Mouse (Mus musculus): ENCODE data around the gene Prap1. TPM values are rescaled to one million over a fixed set of nuclear protein-coding genes. Genes with fewer than 3 reads are reported as not detected.

Prap1 gene
- polyA plus RNA-seq (2014; fragmentation: Illumina TruSeq; extraction: RNeasy Lipid Tissue Mini Kit (QIAGEN cat#74804); ENCODE audit: low read depth, low replicate concordance) = not detected

DNA sequence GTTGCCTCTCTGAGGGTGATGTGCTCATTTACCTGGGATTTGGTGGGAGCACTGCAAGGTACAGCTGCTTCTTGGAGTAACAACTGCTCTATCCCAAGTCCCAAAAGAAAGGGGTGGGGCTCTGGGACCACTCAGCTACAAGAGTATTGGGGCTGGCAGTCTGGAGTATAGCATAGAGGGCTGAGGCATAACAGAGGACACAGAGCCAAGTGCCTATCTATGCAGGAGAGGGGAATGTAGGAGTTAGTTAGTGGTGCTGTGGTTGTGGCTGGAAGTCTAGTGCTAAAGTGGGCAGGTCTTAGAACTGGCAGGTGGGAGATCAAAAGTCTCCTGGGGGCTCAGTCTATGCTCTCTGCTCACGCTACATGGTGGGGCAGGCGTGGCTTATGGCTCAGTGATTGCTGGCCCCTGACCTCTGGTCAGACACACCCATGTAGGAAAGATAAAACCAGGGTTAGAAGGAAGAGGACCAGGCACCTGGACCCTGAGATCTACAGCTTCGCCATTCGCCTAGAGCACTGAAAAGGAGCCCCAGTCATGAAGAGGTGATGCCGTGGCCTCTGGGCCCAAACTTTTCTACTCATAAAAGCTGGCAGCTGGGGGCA is at the start of gene Prap1:
Gene Prap1, plus strand, starts transcription at position 472 of the 605 bp plus-strand sequence.

DNA sequence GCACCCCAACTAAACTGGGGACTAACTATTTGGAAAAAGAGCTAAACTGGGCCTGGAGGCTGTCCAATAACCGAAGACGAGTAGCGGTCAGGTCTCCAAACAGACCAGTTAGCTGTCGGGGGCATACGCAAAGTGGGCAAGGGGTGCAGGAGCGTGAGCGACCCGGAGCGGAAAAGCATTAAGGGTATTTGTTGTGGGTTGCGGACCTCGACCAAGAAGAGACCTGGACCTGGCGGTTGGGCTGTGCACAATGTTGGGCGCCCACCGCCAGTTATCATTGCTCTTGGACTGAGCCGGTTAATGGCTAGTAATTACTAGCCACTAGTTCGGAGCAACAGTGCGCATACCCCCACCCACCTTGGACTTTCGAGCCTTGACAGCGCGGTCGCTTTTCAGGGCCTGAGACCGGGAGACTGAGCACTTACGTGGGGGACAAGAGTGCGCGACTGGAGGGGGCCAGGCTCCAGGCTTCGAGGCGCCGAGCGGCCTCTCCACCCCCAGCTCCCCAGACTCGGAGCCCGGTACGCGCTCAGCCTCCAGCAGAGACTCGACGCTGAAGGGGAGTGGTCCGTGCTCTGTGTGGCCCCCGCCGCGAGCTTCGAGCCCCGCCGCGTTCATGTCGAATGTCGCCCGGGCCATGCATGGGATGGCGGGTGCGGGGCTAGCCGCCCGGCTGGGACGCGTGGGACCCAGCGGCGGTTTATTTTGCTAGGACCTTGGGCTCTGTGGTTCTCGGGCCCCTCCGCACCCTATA is 44.7 kb upstream of the Prap1 start, which contains the start of gene Msx3:
Gene Msx3, minus strand, starts transcription at position 729 of the 754 bp plus-strand sequence.

DNA sequence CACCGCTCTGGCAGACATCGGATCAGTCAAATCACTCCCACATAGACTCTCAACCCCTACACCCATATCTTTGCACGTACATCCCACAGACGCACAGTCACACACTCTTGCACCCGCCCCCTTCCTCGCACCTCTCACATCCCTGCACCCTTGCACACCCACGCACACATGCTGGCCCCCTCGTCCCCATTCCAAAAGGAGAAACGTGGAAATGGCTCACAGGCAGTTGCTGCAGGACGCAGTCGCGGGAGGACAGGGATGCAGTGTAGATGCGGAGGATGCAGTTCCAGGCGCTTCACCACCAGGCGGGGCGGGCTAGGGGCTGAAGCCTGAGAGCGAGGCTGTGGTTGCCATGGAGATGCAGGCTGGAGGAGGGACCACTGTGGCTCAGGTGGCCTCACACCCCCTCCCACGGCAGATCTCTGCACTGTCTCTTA is 10.9 kb upstream of the Prap1 start, which contains the start of gene Caly:
Gene Caly, minus strand, starts transcription at position 307 of the 437 bp plus-strand sequence.

DNA sequence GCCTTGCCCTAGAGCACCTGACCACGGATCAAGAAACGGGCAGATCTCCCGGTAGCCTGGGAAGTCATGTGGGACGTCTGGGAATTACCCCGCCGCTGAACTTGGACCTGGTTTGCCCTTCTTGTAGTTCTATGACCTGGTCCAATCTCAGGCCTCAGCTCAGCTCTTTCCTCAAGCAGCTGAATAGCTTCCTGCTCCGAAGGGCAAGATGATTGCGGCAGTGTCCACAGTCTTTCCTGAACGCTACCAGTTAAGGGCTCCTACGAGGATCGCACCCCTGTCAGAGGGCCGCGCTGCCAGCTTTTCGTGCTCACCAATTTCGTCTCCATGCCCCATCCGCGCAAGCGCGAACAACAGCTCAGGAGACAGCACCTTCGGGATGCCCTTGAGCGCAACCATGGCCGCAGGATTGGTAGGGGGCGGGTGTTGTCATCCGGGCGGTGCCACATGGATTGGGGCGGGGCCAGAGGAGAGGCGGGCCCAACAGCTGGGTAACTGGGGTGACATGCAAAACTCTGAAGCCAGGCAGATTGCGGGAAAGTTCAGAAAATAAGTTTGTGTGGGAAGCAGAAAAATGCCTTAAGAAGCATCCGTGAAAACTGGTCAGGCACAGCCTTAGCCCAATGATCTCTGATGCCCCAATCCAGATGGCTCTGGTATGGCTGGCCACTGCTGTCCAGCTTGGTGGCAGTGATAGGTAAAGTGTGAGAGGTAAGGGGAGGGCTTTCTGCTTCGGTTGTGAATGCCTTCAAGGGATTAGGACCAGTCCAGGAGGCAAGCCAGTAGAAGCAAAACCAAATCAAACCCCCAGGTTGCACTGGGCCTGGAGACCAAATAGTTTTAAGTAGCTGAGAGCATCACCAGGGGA is 9.0 kb downstream of the Prap1 start, which contains the start of gene Fuom:
Gene Fuom, minus strand, starts transcription at position 449 of the 868 bp plus-strand sequence.

DNA sequence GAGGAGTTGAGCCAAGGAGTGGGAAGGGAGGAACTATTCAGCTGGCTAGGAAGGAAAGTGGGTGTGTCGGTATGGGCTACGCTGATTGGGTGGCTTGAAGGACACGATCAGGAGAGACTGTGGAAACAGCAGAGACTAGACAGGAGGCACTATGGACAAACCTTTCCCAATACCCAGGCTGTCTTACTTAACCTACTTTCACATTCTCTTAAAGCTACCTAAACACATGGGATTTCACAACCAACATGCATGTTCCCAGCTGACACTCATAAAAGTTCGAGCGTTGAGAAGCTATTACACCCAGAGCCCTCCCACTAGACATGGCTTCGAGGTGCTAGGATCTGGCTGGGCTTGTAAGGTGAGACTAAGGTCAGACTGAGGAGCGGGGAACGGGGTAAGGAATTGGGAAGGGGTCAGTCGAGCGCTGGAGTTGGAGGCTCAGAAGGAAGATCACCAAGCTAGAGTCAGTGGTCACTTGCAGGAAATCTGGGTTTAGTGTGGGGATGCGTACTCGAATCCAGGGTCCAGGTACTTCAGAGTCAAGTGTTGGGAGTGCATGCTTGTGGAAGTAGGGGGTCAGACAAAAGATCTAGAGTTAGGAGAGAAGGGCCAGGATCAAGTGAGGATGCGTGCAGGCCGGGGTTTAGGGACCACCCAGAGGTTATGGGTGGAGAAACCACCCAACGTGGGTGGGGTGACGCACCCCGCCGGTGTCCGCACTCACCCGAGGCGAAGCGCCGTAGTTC is 22.6 kb downstream of the Prap1 start, which contains the start of gene Paox:
Gene Paox, plus strand, starts transcription at position 217 of the 746 bp plus-strand sequence.

DNA sequence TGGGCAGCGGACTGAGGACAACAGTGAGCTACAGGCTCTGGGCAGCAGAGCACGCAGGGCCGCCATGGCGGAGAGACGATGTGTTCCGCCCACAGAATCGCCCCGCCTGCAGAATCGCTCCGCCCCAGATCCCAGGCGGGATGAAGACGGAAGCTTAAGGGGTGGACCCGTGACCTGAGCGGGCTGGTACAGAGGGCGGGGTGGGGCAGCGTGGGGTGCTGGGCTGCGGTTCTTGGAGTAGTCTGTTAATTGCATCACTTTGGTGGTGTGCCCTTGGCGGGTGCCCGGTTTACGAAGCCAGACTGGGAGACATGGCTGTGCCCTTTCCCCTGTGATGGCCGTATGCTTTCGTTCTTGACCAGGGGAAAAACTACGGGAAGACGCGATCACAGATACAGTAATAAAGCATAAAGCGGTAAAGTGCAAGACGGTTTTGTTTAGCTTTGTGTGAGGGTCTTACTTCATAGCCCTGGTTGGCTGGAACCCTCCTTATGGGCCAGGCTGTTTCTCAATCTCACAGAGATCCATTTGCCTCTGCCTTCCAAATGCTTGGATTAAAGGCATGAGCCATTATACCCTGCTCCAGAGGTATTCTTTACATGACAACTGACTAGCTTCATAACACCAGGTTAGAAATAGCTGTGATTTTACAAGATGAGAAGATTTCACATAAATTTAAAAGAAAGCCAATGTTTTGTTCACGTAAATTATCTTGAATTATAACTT is 23.3 kb downstream of the Prap1 start, which contains the start of gene Echs1:
Gene Echs1, minus strand, starts transcription at position 148 of the 726 bp plus-strand sequence.

DNA sequence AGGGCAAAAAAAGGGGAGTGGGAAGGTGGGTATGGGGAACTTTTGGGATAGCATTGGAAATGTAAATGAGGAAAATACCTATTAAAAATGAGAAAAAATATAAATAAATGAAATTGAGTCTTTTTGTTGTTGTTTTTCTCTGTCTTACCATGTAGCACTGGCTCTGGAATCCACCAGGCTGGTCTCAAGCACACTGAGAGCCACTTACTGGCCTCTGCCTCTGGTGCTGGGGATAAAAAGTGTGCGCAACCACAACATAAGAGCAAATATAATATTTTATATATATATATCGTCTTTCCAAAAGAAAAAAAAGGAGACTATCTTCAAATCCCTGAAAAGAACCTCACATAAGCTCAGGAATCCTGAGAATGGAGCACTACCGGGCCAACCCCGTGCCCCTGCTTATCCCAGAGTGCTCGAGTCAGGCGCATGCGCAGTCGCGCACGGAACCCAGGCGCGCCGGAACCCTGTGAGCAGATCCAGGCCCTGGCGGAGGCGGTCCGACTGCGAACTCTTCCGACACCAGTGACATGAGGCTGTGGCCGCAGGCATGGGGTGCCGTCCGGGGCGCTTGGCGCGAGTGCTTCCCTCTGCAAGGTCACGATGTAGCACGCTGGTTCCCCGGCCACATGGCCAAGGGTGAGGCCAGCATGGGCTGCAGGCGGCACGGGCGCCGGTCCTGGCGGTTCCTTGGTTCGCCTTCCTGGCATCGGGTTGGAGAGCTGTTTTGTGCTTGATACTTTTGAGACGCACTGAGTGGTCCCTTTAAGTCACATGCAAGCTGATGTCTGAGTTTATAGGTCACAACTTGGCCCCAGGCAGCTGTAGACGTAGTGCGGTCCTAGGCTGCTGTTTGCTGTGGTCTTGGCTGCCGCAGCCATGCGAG is 44.2 kb downstream of the Prap1 start, which contains the start of gene Mtg1:
Gene Mtg1, plus strand, starts transcription at position 430 of the 886 bp plus-strand sequence.

Other genes starting within 250 kb of the Prap1 start
- gene Kndc1, start 198.7 kb upstream of the Prap1 start, polyA plus RNA-seq (2014; fragmentation: Illumina TruSeq; extraction: RNeasy Lipid Tissue Mini Kit (QIAGEN cat#74804); ENCODE audit: low read depth, low replicate concordance) = 2.4 TPM
- not detected for gene Utf1, start 149.6 kb upstream of the Prap1 start, polyA plus RNA-seq (2014; fragmentation: Illumina TruSeq; extraction: RNeasy Lipid Tissue Mini Kit (QIAGEN cat#74804); ENCODE audit: low read depth, low replicate concordance)
- gene 6430531B16Rik, start 114.6 kb upstream of the Prap1 start, polyA plus RNA-seq (2014; fragmentation: Illumina TruSeq; extraction: RNeasy Lipid Tissue Mini Kit (QIAGEN cat#74804); ENCODE audit: low read depth, low replicate concordance) = 2.7 TPM
- gene Adam8, start 100.8 kb upstream of the Prap1 start, polyA plus RNA-seq (2014; fragmentation: Illumina TruSeq; extraction: RNeasy Lipid Tissue Mini Kit (QIAGEN cat#74804); ENCODE audit: low read depth, low replicate concordance) = 6.7 TPM
- gene Zfp511, start 57.0 kb upstream of the Prap1 start, polyA plus RNA-seq (2014; fragmentation: Illumina TruSeq; extraction: RNeasy Lipid Tissue Mini Kit (QIAGEN cat#74804); ENCODE audit: low read depth, low replicate concordance) = 16.0 TPM
- gene Tubgcp2, start 56.7 kb upstream of the Prap1 start, polyA plus RNA-seq (2014; fragmentation: Illumina TruSeq; extraction: RNeasy Lipid Tissue Mini Kit (QIAGEN cat#74804); ENCODE audit: low read depth, low replicate concordance) = 19.4 TPM
- gene Msx3, start 44.3 kb upstream of the Prap1 start, polyA plus RNA-seq (2014; fragmentation: Illumina TruSeq; extraction: RNeasy Lipid Tissue Mini Kit (QIAGEN cat#74804); ENCODE audit: low read depth, low replicate concordance) = not detected
- gene Caly, start 10.8 kb upstream of the Prap1 start, polyA plus RNA-seq (2014; fragmentation: Illumina TruSeq; extraction: RNeasy Lipid Tissue Mini Kit (QIAGEN cat#74804); ENCODE audit: low read depth, low replicate concordance) = 0.79 TPM
- 20.9 TPM for gene Fuom, start 9.0 kb downstream of the Prap1 start, polyA plus RNA-seq (2014; fragmentation: Illumina TruSeq; extraction: RNeasy Lipid Tissue Mini Kit (QIAGEN cat#74804); ENCODE audit: low read depth, low replicate concordance)
- gene Paox, start 22.4 kb downstream of the Prap1 start, polyA plus RNA-seq (2014; fragmentation: Illumina TruSeq; extraction: RNeasy Lipid Tissue Mini Kit (QIAGEN cat#74804); ENCODE audit: low read depth, low replicate concordance) = 14.7 TPM
- 181 TPM for gene Echs1, start 23.1 kb downstream of the Prap1 start, polyA plus RNA-seq (2014; fragmentation: Illumina TruSeq; extraction: RNeasy Lipid Tissue Mini Kit (QIAGEN cat#74804); ENCODE audit: low read depth, low replicate concordance)
- 26.6 TPM for gene Mtg1, start 44.2 kb downstream of the Prap1 start, polyA plus RNA-seq (2014; fragmentation: Illumina TruSeq; extraction: RNeasy Lipid Tissue Mini Kit (QIAGEN cat#74804); ENCODE audit: low read depth, low replicate concordance)
- gene Sprn, start 61.5 kb downstream of the Prap1 start, polyA plus RNA-seq (2014; fragmentation: Illumina TruSeq; extraction: RNeasy Lipid Tissue Mini Kit (QIAGEN cat#74804); ENCODE audit: low read depth, low replicate concordance) = 0.56 TPM
- not detected for gene Olfr522, start 71.4 kb downstream of the Prap1 start, polyA plus RNA-seq (2014; fragmentation: Illumina TruSeq; extraction: RNeasy Lipid Tissue Mini Kit (QIAGEN cat#74804); ENCODE audit: low read depth, low replicate concordance)
- gene Olfr523, start 79.8 kb downstream of the Prap1 start, polyA plus RNA-seq (2014; fragmentation: Illumina TruSeq; extraction: RNeasy Lipid Tissue Mini Kit (QIAGEN cat#74804); ENCODE audit: low read depth, low replicate concordance) = not detected
- not detected for gene Olfr524, start 112.6 kb downstream of the Prap1 start, polyA plus RNA-seq (2014; fragmentation: Illumina TruSeq; extraction: RNeasy Lipid Tissue Mini Kit (QIAGEN cat#74804); ENCODE audit: low read depth, low replicate concordance)
- 0.51 TPM for gene Cd163l1, start 124.9 kb downstream of the Prap1 start, polyA plus RNA-seq (2014; fragmentation: Illumina TruSeq; extraction: RNeasy Lipid Tissue Mini Kit (QIAGEN cat#74804); ENCODE audit: low read depth, low replicate concordance)
- not detected for gene 5830411N06Rik, start 153.9 kb downstream of the Prap1 start, polyA plus RNA-seq (2014; fragmentation: Illumina TruSeq; extraction: RNeasy Lipid Tissue Mini Kit (QIAGEN cat#74804); ENCODE audit: low read depth, low replicate concordance)
- gene Olfr525, start 227.5 kb downstream of the Prap1 start, polyA plus RNA-seq (2014; fragmentation: Illumina TruSeq; extraction: RNeasy Lipid Tissue Mini Kit (QIAGEN cat#74804); ENCODE audit: low read depth, low replicate concordance) = not detected
- gene Olfr527, start 240.6 kb downstream of the Prap1 start, polyA plus RNA-seq (2014; fragmentation: Illumina TruSeq; extraction: RNeasy Lipid Tissue Mini Kit (QIAGEN cat#74804); ENCODE audit: low read depth, low replicate concordance) = not detected